Mouse (Mus musculus): ENCODE data around the gene Hsd17b2.

The Hsd17b2 gene

DNA sequence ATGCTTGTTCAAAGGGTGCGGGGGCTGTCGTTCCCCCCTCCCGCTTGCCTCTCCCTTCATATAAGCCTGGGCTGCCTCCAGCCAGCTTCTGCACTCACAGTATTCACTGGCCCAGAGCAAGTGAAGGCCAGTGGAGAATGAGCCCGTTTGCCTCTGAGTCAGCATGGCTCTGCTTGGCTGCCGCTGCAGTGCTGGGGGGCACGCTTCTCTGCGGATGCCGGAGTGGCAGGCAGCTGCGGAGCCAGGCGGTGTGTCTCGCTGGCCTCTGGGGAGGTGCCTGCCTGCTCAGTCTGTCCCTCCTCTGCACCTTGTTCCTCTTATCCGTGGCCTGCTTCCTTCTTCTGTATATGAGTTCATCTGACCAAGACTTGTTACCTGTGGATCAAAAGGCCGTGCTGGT, at the start of gene Hsd17b2:
Gene Hsd17b2, plus strand, starts transcription at position 46 of the 400 bp plus-strand sequence.
- DNase-seq, result peak in 1 of 2 experiments; percentile 22

DNA sequence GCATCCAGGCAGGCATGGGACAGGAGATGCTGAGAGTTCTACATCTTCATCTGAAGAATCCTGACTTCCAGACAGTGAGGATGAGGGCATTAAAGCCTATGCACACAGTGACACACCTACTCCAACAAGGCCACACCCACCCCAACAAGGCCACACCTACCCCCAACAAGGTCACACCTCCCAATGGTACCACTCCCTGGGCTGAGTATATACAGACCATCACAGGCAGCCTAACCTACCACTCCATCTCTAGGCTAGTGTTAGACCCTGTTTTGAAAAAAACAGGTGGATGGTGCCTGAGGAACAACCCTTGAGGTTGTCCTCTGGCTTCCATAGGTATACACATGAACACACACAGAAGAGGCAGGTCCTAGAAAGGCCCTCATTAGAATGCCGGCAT, 49.4 kb upstream of the Hsd17b2 start:
- DNase-seq, result no peak

DNA sequence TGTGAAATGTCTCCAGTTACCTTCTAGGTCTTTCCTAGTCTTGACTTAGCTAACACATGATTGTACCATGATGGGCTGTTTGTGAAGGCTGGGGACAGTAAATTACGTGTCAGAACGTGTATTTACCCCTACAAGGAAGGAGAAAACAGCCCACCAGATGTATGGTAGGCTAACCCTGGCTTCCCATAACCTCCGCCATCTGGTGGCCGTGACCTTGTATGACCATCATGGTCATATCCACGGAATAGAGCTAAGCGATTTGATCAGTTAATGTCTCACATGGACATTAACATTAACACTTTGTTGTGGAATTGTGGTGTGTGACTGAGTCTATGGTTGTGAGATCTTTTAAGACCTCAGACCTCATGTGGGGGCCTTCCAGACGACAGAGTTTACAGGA, 42.7 kb upstream of the Hsd17b2 start:
- peak; percentile 26 to 30 for DNase-seq

DNA sequence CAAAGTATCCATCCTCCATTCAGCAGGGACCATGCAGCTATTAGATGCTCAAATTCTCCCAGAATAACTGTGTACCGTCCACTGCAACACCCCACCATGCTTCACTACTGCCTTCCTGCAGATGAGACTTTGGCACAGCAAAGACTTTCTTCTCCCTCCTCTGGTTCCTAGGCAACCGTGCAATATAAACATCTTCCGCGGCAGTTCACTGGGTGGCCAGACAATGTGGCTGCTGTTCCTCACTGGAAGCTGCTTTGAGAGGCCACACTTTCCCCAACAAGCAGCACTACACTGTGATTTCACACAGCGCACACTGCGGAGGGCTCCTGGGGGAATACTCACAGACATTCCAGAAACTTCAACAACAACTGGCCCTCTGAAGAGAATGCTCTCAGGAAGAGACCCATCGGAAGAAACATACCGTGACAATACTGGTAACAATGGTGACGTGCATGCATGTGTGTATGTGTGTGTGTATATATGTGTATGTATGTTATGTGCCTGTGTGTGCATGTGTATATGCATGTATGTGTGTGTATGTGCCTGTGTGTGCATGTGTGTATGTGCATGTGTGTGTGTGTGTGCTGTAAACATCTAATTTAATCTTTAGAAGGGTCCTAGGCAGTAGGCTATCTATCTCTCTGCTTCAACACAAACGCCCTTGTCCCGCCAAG, 41.2 kb upstream of the Hsd17b2 start:
- DNase-seq, result peak; percentile 5 to 20

DNA sequence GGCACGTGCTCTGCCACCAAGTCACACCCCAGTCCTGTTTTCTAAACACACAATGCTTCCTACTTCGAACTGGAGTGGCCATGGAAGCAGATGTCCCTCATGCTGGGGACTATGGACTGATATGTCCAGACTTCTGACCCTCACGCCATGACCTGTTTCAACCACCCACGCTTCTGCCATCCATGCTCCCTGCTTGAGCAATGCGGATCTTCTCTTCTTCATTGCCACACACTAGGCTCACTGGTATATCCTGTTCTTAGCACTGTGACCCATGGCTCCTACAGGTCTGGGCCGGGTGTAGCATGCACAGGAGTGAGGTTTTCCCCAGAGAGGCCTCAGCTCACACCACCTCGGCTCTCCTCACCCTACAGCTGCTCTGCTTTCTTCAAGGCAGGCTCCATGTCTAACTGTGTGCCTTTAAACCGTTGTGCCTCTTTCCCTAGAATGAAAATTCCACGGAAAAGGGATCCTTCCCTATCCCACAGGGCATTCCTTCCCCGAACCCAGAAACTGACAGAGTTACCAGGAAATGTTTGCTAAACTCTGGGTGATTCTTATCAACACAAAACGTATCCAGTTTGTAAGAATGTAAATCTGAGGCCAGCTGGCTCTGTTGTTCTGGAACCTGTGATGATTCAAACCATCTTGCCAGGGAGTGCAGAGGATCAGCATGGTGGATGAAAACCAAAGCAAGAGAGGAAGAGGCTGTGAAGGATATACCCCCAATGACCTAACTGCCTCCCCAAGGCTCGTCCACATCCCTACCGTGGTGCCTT, 34.2 kb upstream of the Hsd17b2 start:
- no peak for DNase-seq

DNA sequence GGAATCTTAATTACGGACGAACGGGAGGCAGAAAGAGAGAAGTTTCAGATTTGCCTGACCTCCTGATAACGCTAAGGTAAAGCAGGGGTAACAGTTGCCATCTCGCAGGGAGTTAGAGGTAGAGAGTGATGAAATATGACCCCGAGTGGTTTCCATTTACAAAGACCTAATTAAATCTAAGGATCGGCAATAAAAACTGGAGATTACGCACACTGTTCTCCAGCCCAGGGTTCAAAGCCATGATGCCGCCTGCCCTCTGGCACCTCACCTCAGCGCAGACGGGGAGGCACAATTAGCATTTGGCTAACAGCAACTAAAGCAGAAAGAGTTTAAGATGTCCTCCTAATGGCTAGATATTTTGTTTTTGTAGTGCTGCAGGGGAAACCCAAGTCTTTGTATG, 31.2 kb upstream of the Hsd17b2 start:
- no peak for DNase-seq

DNA sequence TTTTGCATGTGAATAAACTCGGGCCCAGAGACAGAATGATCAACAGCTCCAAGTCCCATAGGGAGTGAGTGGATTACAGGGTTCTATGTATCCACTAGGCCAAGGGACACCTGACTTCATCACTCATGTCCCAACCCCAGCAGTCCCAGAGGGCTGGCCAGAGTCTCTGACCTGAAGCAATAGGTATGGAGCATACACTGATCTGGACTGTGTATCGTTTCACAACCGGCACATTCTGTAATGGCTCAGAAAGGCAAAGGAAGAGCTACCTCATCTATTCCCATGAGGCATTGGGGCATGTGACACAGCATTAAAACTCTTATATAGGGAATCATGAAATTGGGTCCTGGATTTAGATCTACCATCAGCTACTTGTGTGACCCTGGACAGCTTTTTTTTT, 29.1 kb upstream of the Hsd17b2 start:
- DNase-seq, result no peak

DNA sequence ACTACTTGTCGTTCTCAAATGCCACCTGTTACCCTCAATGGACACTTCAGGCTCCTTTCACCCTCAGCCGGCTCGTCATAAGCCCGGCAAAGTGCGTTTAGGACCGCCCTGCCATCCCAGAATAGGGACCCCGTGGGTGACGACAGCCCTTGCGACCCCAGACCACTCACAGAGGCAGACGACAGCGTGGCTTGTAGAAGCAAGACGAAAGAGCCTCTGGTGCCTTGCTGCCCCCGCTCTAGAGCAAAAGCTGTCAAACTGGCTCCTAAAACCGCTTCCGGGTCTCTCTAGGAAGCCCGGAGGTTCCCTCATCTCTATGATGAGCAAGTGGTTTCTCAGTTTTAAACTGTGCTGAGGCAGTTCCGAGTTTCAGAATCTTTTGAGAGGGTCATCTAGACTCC, 28.3 kb upstream of the Hsd17b2 start, which contains the start of gene Sdr42e1:
Gene Sdr42e1, minus strand, starts transcription at position 260 of the 401 bp plus-strand sequence.
- peak; percentile 31 to 42 for DNase-seq

DNA sequence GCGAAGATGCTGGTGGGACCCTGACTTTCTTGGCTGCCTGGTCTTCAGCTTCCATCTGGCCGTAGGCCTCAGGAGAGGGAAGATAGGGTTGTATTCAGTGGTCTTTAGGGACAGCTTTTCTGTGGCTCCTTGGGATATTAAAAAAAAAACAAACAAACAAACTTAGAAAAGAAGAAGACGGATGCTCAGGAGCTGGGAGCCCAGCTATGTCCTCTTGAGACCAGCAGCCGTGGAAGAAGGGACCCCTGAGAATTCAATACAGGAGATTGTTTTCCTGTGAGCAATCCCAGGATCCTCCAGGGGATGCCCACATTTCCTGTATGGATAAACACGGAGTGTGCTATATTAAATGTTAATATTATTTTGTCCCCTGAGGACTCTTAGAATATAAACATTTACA, 26.5 kb upstream of the Hsd17b2 start:
- no peak for DNase-seq

DNA sequence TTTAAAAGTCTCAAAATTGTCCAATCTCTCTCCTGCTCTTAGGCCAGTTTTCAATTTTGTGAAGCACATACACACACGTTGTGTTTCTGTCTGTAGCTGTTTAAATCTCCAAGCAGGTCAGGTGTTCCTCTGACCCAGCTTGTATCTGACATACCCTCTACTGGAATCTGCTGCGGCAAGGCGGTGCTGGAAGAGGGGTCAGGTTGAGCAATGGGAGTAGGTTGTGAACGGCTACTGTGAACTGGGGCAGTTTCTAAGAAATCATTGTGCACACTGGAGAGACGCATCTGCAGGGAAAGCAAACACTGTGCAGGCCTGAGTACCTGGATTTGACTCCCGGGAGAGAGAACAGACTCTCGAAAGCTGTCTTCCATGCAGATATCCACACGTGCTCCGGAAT, 25.2 kb upstream of the Hsd17b2 start:
- no peak for DNase-seq

DNA sequence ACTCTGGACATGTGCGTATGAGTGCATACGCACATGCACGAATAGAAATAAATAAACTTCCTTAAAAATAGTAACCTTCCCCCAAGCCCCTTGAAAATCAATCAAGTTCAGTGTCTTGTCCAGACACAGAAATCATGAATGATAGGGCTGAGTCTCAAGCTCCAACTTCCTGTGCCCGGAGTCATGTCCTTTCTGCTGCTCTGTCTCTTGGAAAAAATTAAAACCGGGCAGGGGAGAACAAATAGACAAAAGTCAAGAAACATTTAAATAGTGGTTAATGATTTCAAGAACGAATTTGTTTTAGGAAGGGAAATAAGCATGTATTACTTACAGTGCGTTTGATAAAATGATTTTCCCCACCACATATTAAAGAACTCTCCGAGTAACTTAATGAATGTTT, 24.7 kb upstream of the Hsd17b2 start:
- DNase-seq, result no peak

DNA sequence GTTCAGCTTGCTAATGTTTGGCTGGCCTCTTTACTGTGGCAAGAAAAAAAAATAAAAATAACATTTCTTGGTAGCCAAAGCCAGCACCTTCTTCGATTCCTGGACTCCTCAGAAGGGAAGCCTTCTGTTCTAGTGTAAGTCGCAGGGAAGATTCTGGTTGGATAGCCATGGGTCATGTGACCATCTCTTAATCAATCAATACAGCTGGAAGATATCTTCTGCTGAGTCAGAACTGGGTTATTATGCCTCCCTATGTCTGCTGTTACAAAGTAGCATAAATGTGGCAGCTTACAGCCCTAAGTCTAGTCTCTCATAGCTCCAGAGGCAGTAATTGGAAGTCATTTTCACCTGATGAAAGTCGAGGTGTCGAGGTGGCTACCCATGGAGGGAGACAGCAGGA, 23.1 kb upstream of the Hsd17b2 start:
- no peak for DNase-seq

DNA sequence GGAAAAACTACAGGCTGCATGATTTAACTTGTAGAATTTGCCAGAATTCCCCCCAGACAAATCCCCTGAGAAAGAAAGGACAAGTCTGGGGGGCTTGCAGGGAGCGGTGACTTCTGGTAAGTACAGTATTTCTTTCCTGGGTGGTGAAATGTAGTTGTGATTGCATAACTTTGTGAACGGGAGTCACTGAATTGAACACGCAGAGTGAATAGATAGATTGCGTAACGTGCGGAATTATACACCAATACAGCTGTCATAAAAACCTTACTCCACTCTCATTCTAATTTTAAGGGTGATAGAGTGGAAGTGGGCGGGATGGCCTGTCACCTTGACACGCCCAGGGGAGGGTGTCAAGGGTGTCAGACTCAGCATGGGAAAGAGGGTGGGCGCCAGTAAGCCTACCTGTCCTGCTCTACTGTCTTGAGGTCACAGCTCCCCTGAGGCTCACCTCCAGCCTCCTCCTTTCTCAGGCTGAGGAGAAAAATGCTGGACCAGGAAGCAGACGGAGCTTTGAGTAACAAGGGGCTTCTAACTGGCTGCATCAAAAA, 17.7 kb upstream of the Hsd17b2 start:
- no peak for DNase-seq

DNA sequence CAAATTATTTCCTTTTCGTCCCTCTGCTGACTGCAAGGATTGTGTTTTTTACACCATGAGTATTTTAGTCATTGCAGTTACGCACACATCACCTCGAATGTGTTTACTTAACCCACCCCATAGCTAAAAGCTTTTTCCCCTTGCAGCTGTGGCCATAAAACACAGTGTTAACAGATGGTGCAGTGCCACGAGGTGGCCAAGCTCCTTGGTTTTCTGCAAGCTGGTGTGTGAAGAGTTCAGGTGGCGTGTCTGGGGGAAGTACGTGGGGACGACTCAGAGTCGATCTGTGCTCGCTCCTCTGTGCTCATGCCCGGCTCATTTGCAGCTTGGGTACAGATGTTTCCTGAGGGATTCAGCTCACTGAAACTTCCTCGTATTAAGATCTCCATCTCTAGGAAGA, 17.2 kb upstream of the Hsd17b2 start:
- DNase-seq, result no peak

DNA sequence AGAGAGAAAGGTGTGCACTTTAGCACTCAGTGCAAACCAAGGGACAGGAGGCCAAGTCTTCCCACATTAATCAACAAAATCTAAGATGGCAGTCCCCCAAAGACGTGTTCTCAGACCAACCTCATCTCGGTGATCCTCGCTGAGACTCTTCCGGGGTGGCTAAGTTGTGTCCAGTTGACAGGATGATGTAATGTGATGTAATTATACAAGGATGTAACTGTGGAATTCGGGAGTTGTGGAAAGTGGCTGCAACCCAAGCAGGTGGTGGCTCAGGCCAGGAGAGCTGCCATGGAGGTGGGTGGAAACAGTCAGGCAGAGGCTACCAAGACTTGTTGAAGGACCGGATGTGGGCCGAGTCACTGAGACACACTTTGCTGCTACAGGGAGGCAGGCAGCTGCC, 13.8 kb upstream of the Hsd17b2 start:
- no peak for DNase-seq

DNA sequence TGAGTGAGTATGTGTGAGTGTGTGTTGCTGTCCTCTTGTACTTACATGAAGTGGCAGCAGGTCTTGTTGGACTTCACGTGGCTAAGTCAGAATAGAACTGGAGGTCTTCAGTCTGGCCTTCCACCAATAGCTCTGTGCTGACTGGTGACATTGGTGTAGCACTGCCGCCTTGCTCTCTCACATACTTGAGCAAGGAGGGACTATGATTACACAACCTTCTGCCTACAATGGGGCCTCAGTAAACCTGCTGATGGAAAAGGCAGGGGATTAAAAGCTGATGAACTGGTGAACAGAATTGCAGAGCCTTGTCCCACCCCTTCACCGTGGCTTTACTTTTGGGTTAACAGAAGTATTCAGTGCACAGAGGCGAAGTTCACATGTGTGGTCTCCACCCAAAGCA, 9.6 kb upstream of the Hsd17b2 start:
- no peak for DNase-seq

DNA sequence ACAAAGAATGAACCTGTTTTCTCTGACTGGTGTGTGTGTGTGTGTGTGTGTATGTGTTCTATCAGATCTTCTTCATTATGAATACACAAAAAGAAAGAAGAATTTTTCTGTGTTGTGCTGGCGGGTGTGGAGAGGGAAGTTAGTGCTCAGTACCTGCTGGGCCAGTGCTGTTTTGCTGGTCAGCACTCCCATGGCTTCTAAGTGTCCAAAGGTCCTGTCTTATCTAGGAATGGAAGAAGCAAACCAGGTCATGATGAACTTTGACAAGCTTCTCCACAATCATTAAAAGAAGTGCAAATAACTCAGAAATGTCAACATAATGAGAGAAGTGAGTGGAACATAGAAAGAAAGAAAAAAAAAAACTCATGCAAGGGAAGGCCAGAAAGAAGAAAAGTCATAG, 6.1 kb upstream of the Hsd17b2 start:
- no peak for DNase-seq

DNA sequence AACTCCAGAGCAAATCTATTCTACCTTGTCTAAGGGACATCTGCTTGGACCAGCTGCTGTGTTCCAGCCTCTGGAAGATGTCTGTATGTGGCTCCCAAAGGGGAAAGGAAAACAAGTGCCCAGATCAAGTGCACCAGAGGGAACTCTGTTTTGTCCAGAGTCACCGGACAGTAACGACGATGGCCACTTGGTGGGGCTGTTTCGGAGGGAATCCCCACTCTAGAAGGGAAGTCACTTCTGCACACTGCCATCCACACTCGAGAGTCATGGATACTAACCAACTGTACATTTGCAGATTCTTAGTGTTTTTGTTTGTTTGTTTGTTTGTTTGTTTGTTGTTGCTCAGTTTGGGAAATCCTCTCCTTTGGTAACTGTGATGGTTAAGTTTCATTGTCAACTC, 4.5 kb upstream of the Hsd17b2 start:
- peak; percentile 74 to 78 for DNase-seq

DNA sequence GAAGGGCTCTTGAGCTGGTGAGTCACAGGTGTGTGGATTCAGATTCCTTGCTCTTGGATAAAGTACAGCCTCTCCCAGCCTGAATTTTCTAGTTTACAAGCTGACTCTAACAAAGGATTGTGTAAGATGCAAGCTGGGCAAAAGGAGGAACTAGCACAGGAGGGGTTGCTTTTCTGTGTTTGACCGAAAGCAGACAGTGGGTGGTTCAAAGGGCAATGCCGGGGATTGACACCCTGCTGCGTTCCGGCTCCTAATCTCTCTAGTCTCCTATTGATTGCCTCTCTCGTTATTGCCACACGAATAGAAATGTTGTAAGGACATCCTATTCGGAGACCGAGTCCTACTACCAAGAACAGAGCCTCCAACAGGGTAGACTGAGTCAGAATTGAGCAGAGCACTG, 1.0 kb upstream of the Hsd17b2 start:
- DNase-seq, result no peak

DNA sequence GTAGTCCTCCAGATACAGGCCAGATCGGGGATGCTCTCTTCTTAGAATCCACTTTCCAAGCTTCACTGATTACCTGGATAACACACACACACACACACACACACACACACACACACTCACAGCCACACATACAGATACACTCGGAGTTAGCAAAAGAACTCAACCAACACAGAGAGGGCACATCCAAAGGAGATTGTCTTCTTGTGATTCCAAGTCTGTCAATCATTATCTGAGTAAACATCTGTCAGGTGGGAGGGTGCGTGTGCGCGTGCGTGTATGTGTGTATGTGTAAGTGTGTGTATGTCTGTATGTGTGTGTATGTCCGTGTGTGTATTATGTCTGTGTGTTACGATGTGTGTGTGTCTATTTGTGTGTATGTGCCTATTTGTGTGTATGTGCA, 458 bp upstream of the Hsd17b2 start:
- no peak for DNase-seq

DNA sequence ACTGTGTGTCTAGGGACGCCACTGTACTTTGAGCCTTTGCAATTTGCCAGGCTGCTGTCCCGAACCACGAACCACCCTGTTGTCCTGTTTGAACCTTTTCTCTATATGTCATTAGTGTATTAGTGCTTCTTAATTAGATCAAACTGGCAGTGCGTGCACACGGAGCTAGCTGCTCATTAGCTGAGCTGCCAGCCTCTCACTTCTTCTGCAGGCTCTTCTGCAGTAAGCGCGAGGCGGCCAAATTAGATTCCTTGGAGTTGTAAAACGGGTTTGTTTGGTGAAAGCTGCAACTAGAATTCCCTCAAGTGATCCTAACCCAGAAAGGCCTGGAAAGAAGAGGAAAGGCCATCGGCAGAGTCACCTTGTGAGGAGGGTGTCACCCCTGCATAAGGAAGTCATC, 997 bp downstream of the Hsd17b2 start:
- DNase-seq, result no peak

DNA sequence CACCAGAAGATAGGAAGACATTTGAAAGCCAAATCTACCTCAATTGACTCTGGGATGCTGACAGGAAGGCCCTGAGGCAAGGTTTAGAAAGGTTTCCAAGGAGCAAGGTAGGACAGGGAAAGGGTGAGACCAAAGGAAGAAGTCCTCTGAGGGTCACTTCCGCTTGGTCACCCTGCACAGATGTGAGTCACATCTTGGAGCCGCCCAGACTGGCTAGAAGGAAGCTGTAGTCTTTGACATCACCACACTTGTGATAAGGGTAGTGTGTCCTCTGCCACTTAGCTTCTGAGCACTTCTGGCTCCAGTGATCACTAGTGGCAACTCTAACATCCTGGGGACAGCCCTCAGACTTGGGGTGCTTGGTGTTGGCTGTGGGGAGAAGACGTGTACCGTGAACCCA, 4.4 kb downstream of the Hsd17b2 start:
- no peak for DNase-seq

DNA sequence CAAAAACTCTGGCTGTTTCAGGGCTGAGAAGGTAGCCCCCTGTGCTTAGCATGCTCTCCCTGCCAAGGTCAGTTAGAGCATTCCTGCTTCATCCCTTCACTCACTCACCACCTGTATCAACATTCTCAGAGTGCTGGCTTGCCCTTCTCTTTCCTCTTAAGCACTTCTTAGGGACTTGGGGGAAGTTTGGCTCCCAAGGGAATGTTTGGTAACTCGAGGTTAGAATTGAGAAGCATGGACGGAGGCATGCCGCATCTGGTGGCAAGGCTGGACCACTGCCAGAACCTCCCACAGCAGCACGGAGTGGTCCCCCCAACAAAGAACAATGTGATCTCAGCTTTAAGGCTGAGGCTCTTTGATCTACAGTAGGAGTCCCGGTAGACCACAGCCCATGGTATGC, 10.5 kb downstream of the Hsd17b2 start:
- no peak for DNase-seq

DNA sequence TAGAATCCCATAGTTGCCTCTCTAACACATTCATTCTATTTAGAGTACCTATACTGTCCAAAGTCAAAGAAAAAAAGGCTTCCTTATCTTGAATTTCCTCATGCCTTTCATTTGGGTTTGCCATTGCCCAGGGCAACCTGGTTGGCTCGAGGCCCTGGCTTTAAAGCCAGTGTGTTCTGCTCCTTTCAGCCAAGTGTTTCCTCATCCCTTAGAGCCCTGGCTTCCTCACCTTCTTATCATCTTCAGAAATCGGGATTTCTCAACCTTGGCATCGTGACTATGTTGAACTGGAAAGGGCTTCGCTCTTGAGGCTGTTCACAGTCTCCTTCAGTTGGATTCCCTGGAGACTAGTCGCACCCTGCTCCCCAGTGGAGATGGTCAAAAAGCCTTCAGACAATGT, 12.9 kb downstream of the Hsd17b2 start:
- DNase-seq, result no peak
